Mouse (Mus musculus) megakaryocyte, embryonic 14.5 days (primary cell): ENCODE data around the gene Sumo3. TPM values are rescaled to one million over a fixed set of nuclear protein-coding genes. Genes with fewer than 3 reads are reported as not detected.
A peak's percentile ranks its signal among the peaks of the same experiment; 100 is the strongest.

ENCODE experiments used
- H3K27me3 ChIP-seq: replicated peaks from 2 replicates; pipeline ENCODE3; 2012; ENCODE audit warnings: inconsistent platforms
- H3K36me3 ChIP-seq: replicated peaks from 2 replicates; pipeline ENCODE3; 2012; ENCODE audit warnings: low read length, inconsistent platforms, mixed read lengths
- H3K4me1 ChIP-seq: 2 replicates; pipeline ENCODE4 v1.6.1; 2012; ENCODE audit warnings: inconsistent platforms
- H3K4me3 ChIP-seq: replicated peaks from 2 replicates; pipeline ENCODE3; 2012; ENCODE audit warnings: moderate library complexity, mild to moderate bottlenecking, inconsistent platforms
- H3K9me3 ChIP-seq: 2 replicates; pipeline ENCODE4 v1.6.1; 2012; ENCODE audit warnings: inconsistent platforms
- FLI1 ChIP-seq: IDR thresholded peaks from 2 replicates; pipeline ENCODE4 v1.6.1; 2012; ENCODE audit warnings: low read length, inconsistent platforms, mixed read lengths
- GATA1 ChIP-seq: IDR thresholded peaks from 3 replicates; pipeline ENCODE4 v1.6.1; 2012; ENCODE audit warnings: mixed read lengths, low read length, inconsistent platforms, borderline replicate concordance
- polyA plus RNA-seq: library from polyadenylated mRNA; stranded (reverse); fragments of >175 nt; gene quantifications from 2 replicates; pipeline ENCODE4 v1.2.3, GENCODE M21; 2012; ENCODE audit warnings: low replicate concordance; ENCODE audit not compliant: insufficient read depth

The Sumo3 gene
- polyA plus RNA-seq, 1 experiment = 90.7 TPM

GRCm38 (mm10) chr10:77623069-77623492 is 17.2 kb downstream of the Sumo3 start:
- peaks cover 63% of the 10 kb centered on the region for H3K4me1 ChIP-seq
- no peaks in the 10 kb centered on the region for H3K27me3 ChIP-seq
- H3K4me3 ChIP-seq = peak overlapping the region; percentile 97
- TF ChIP-seq FLI1 = no peak
- TF ChIP-seq GATA1 = no peak
- H3K36me3 ChIP-seq = peaks cover 43% of the 10 kb centered on the region
- no peaks in the 10 kb centered on the region for H3K9me3 ChIP-seq

GRCm38 (mm10) chr10:77623639-77624400 is 17.9 kb downstream of the Sumo3 start:
- Histone ChIP-seq H3K36me3 (peaks cover 41% of the 10 kb centered on the region), H3K27me3 (no peaks in the 10 kb centered on the region), H3K9me3 (no peaks in the 10 kb centered on the region), H3K4me3 (peak overlapping the region; percentile 97), H3K4me1 (peaks cover 69% of the 10 kb centered on the region)
- TF ChIP-seq GATA1 = no peak
- TF ChIP-seq FLI1 = no peak

DNA sequence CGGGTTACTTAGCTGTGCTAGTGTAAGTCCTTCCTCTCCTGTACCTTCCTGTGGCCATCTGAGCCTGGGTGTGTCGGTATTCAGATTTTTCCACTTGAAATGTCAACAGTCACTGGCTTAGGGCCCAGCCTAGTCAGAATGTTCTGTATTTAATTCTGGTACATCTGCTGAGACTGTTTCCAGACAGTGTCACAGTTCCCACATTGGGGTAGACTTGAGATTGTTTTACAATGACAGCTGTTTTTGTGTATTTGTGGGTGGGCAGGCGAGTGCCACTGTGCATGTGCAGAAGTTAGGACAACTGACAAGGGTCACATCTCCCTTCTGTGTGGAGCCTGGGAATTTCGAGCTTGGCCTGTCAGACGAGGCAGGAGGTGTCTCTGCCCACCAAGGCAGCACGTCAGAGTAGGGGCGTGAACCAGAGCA is 18.7 kb downstream of the Sumo3 start:
- no peak for TF ChIP-seq FLI1
- no peak for TF ChIP-seq GATA1
- Histone ChIP-seq H3K9me3 (no peaks in the 10 kb centered on the region), H3K36me3 (peaks cover 42% of the 10 kb centered on the region), H3K4me1 (peaks cover 73% of the 10 kb centered on the region), H3K4me3 (peak overlapping the region; percentile 59), H3K27me3 (no peaks in the 10 kb centered on the region)

DNA sequence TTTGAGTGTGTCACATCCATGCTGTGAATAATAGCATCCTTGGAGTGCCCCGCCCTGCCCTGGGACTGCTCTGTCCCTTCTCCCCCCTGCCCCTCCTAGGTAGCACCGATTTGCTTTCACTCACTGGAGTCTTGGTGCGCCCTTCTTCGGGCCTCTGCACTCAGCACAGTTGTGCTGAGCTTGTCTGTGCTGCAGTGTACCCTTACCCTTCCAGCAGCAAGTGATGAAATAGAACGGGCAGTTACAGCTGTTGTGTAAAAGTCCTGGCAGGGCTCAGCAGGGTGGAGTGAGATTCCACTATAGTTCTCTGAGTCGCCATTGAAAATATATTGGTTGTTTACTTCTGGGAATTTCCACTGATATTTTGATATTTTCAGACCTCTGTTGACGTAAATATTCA is 20.1 kb downstream of the Sumo3 start:
- H3K36me3 ChIP-seq = peaks cover 49% of the 10 kb centered on the region
- H3K4me1 ChIP-seq = peaks cover 80% of the 10 kb centered on the region
- H3K27me3 ChIP-seq = no peaks in the 10 kb centered on the region
- TF ChIP-seq FLI1 = no peak
- no peak for TF ChIP-seq GATA1
- H3K4me3 ChIP-seq = no peak overlapping the region
- H3K9me3 ChIP-seq = no peaks in the 10 kb centered on the region

GRCm38 (mm10) chr10:77626591-77626990 is 20.7 kb downstream of the Sumo3 start:
- Histone ChIP-seq H3K4me3 (peak overlapping the region; percentile 3), H3K27me3 (no peaks in the 10 kb centered on the region), H3K4me1 (peaks cover 76% of the 10 kb centered on the region), H3K9me3 (no peaks in the 10 kb centered on the region), H3K36me3 (peaks cover 55% of the 10 kb centered on the region)
- TF ChIP-seq GATA1 (no peak), FLI1 (no peak)

- H3K4me3 ChIP-seq = peak overlapping the region; percentile 46
- H3K4me1 ChIP-seq = peaks cover 74% of the 10 kb centered on the region
- H3K27me3 ChIP-seq = no peaks in the 10 kb centered on the region
- TF ChIP-seq FLI1 (no peak), GATA1 (no peak)
- H3K36me3 ChIP-seq = peaks cover 62% of the 10 kb centered on the region
- no peaks in the 10 kb centered on the region for H3K9me3 ChIP-seq
Measured at GRCm38 (mm10) chr10:77627497-77627896, 21.6 kb downstream of the Sumo3 start.

- TF ChIP-seq FLI1 = no peak
- TF ChIP-seq GATA1 = no peak
- Histone ChIP-seq H3K4me1 (peaks cover 69% of the 10 kb centered on the region), H3K4me3 (no peak overlapping the region), H3K27me3 (no peaks in the 10 kb centered on the region), H3K36me3 (peaks cover 74% of the 10 kb centered on the region), H3K9me3 (no peaks in the 10 kb centered on the region)
Measured at GRCm38 (mm10) chr10:77629163-77629562, 23.3 kb downstream of the Sumo3 start.

DNA sequence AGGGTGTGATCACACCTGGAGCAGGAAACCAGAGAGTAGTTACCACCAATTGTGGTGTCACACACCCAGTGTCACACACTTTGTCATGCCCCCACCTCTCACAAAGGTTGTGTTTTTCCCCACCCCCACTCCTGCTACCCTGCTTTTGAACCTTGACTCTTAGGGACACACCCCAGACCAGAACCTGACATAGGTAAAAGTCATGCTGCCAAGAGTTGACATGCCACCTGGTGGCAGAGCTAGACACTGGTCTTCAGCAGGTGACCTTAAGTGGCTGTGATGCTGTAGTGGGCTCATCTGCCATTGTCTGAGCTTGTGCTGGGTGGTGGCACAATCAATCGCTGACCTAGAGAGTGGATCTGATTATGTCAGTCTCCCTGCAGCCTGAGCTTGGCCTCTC is 24.1 kb downstream of the Sumo3 start:
- no peaks in the 10 kb centered on the region for H3K9me3 ChIP-seq
- TF ChIP-seq GATA1 (no peak), FLI1 (no peak)
- H3K36me3 ChIP-seq = peaks cover 74% of the 10 kb centered on the region
- no peaks in the 10 kb centered on the region for H3K27me3 ChIP-seq
- peaks cover 67% of the 10 kb centered on the region for H3K4me1 ChIP-seq
- peak overlapping the region; percentile 28 for H3K4me3 ChIP-seq

DNA sequence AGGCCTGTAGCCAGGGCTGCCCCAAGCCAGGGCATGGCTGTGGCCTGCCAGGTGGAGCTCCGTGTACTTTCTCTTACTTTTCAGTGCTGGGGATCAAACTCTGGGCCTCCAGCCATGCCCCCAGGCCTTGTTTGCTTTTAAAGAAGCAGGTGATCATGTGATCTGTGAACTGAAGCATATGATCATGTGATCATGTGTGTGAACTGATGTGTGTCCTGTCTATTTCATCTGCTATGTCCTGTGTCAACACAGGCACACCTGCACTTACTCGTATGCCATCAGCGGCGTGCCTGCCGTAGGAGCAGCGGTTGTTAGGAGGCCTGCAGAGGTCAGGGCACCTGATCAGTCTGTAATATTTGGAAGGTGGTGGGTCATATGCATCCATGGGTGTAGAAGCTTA is 28.1 kb downstream of the Sumo3 start:
- H3K4me3 ChIP-seq = peak overlapping the region; percentile 33
- H3K36me3 ChIP-seq = peaks cover 94% of the 10 kb centered on the region
- H3K4me1 ChIP-seq = peaks cover 71% of the 10 kb centered on the region
- no peaks in the 10 kb centered on the region for H3K9me3 ChIP-seq
- H3K27me3 ChIP-seq = no peaks in the 10 kb centered on the region
- no peak for TF ChIP-seq GATA1
- TF ChIP-seq FLI1 = no peak

DNA sequence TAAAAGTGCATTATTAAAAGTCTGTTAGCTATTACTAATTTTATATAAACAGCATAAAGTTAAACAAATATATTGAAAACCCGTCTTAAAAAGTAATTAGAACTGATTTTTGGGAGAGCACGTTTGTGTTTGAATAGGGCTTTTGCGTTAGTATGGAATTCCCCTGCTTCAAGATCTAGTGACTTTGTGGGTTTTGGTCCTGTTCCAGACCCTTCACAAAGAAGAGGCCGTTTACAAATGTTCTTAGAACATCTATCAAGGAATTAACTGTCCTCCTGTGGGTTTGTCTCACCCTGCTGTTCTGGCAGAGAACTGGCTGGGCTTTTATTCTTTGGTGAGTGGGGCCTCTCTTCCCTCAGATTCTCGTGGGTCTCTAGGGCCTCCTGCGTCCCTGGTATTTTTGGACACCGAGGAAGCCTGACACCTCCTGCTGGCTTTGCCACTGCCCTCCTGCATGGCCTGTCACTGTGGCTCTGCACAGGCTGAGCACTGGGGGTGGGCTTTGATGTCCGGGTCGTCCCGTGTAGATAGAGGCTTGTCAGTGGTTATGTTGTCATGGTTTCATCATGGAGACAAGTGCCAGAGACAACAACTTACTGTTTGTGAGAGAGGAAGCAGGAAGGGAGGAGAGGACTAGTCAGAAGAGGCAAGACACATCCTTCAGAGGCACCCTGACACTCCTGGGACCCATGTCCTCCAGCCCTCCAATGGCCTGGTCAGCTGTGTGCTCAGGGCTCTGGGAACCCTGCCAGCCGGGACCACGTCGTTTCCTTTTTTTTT is 28.7 kb downstream of the Sumo3 start:
- peaks cover 67% of the 10 kb centered on the region for H3K4me1 ChIP-seq
- H3K27me3 ChIP-seq = no peaks in the 10 kb centered on the region
- no peak overlapping the region for H3K4me3 ChIP-seq
- peaks cover 92% of the 10 kb centered on the region for H3K36me3 ChIP-seq
- no peaks in the 10 kb centered on the region for H3K9me3 ChIP-seq
- TF ChIP-seq FLI1 (no peak), GATA1 (no peak)
